Mouse (Mus musculus): ENCODE results near the gene Ppp1r32. TPM values are rescaled to one million over a fixed set of nuclear protein-coding genes. Genes with fewer than 3 reads are reported as not detected.

Ppp1r32 gene
- total and polyA plus RNA-seq, 2 experiments: 0.09 TPM; not detected in 1

GRCm38 (mm10) chr19:10433879-10434540 is 48.7 kb downstream of the Ppp1r32 start:
- no peaks in the 10 kb centered on the region for H3K79me2 ChIP-seq (ENCODE audit: control insufficient read depth, insufficient read depth, low read length)
- 63% methylated on average over 9 of the region's 9 CpGs for WGBS
- H3K4me3 ChIP-seq (ENCODE audit: insufficient read depth, low read depth, low read length): no peak overlapping the region
- no peaks in the 10 kb centered on the region for H3K36me3 ChIP-seq (ENCODE audit: control insufficient read depth, insufficient read depth, low read length)
- H3K9ac ChIP-seq (ENCODE audit: low read depth, low read length): no peak overlapping the region
- TF ChIP-seq CTCF (IDR thresholded peaks at IDR 0.05; ENCODE audit: low read depth, low read length): no peak
- no peak for TF ChIP-seq POLR2A (IDR thresholded peaks at IDR 0.05; ENCODE audit: extremely low read depth, insufficient read depth, low read length)
- no peak for DNase-seq (ENCODE audit: extremely low read depth, low read depth, low spot score)
- no peaks in the 10 kb centered on the region for H3K4me1 ChIP-seq (ENCODE audit: control insufficient read depth, insufficient read depth, low read length)
- H3K27ac ChIP-seq (replicated peaks; ENCODE audit: insufficient read depth, low read depth, low read length): no peak overlapping the region
- no peaks in the 10 kb centered on the region for H3K27me3 ChIP-seq (ENCODE audit: control insufficient read depth, insufficient read depth, low read length)

- WGBS: 67% methylated on average over 7 of the region's 7 CpGs
- TF ChIP-seq POLR2A (IDR thresholded peaks at IDR 0.05; ENCODE audit: extremely low read depth, insufficient read depth, low read length): no peak
- TF ChIP-seq CTCF (IDR thresholded peaks at IDR 0.05; ENCODE audit: low read depth, low read length): no peak
- H3K4me3 ChIP-seq (ENCODE audit: insufficient read depth, low read depth, low read length): no peak overlapping the region
- no peak overlapping the region for H3K27ac ChIP-seq (replicated peaks; ENCODE audit: insufficient read depth, low read depth, low read length)
- no peaks in the 10 kb centered on the region for H3K79me2 ChIP-seq (ENCODE audit: control insufficient read depth, insufficient read depth, low read length)
- H3K9ac ChIP-seq (ENCODE audit: low read depth, low read length): no peak overlapping the region
- H3K27me3 ChIP-seq (ENCODE audit: control insufficient read depth, insufficient read depth, low read length): no peaks in the 10 kb centered on the region
- no peaks in the 10 kb centered on the region for H3K36me3 ChIP-seq (ENCODE audit: control insufficient read depth, insufficient read depth, low read length)
- H3K4me1 ChIP-seq (ENCODE audit: control insufficient read depth, insufficient read depth, low read length): no peaks in the 10 kb centered on the region
- no peak for DNase-seq (ENCODE audit: extremely low read depth, low read depth, low spot score)
Observed at GRCm38 (mm10) chr19:10433225-10433624, 49.5 kb downstream of the Ppp1r32 start.

- WGBS: 74% methylated on average over 4 of the region's 4 CpGs
- H3K9ac ChIP-seq (ENCODE audit: low read depth, low read length): no peak overlapping the region
Observed at GRCm38 (mm10) chr19:10431841-10432240, 50.9 kb downstream of the Ppp1r32 start.

GRCm38 (mm10) chr19:10431410-10431809 is 51.3 kb downstream of the Ppp1r32 start:
- H3K79me2 ChIP-seq (ENCODE audit: control insufficient read depth, insufficient read depth, low read length): no peaks in the 10 kb centered on the region
- no peak for TF ChIP-seq CTCF (IDR thresholded peaks at IDR 0.05; ENCODE audit: low read depth, low read length)
- no peak for TF ChIP-seq POLR2A (IDR thresholded peaks at IDR 0.05; ENCODE audit: extremely low read depth, insufficient read depth, low read length)

More at GRCm38 (mm10) chr19:10431841-10432240, 50.9 kb downstream of the Ppp1r32 start:
- Histone ChIP-seq H3K27ac (replicated peaks; ENCODE audit: insufficient read depth, low read depth, low read length) (no peak overlapping the region), H3K36me3 (ENCODE audit: control insufficient read depth, insufficient read depth, low read length) (no peaks in the 10 kb centered on the region), H3K27me3 (ENCODE audit: control insufficient read depth, insufficient read depth, low read length) (no peaks in the 10 kb centered on the region), H3K4me3 (ENCODE audit: insufficient read depth, low read depth, low read length) (no peak overlapping the region), H3K4me1 (ENCODE audit: control insufficient read depth, insufficient read depth, low read length) (no peaks in the 10 kb centered on the region), H3K79me2 (ENCODE audit: control insufficient read depth, insufficient read depth, low read length) (no peaks in the 10 kb centered on the region)
- no peak for TF ChIP-seq CTCF (IDR thresholded peaks at IDR 0.05; ENCODE audit: low read depth, low read length)
- TF ChIP-seq POLR2A (IDR thresholded peaks at IDR 0.05; ENCODE audit: extremely low read depth, insufficient read depth, low read length): no peak
- DNase-seq (ENCODE audit: extremely low read depth, low read depth, low spot score): no peak

GRCm38 (mm10) chr19:10429371-10429770 is 53.4 kb downstream of the Ppp1r32 start:
- H3K27ac ChIP-seq (replicated peaks; ENCODE audit: insufficient read depth, low read depth, low read length): no peak overlapping the region
- no peak overlapping the region for H3K4me3 ChIP-seq (ENCODE audit: insufficient read depth, low read depth, low read length)
- no peaks in the 10 kb centered on the region for H3K79me2 ChIP-seq (ENCODE audit: control insufficient read depth, insufficient read depth, low read length)
- H3K36me3 ChIP-seq (ENCODE audit: control insufficient read depth, insufficient read depth, low read length): no peaks in the 10 kb centered on the region
- H3K9ac ChIP-seq (ENCODE audit: low read depth, low read length): no peak overlapping the region
- H3K4me1 ChIP-seq (ENCODE audit: control insufficient read depth, insufficient read depth, low read length): 0 out of 2 replicates have a peak, but pooled peaks cover 1% of the 10 kb centered on the region
- TF ChIP-seq POLR2A (IDR thresholded peaks at IDR 0.05; ENCODE audit: extremely low read depth, insufficient read depth, low read length): no peak
- no peak for TF ChIP-seq CTCF (IDR thresholded peaks at IDR 0.05; ENCODE audit: low read depth, low read length)
- no peak for DNase-seq (ENCODE audit: extremely low read depth, low read depth, low spot score)
- no peaks in the 10 kb centered on the region for H3K27me3 ChIP-seq (ENCODE audit: control insufficient read depth, insufficient read depth, low read length)
- WGBS: 77% methylated on average over 8 of the region's 8 CpGs

More at GRCm38 (mm10) chr19:10431410-10431809, 51.3 kb downstream of the Ppp1r32 start:
- no peak overlapping the region for H3K4me3 ChIP-seq (ENCODE audit: insufficient read depth, low read depth, low read length)
- H3K9ac ChIP-seq (ENCODE audit: low read depth, low read length): no peak overlapping the region
- H3K27me3 ChIP-seq (ENCODE audit: control insufficient read depth, insufficient read depth, low read length): no peaks in the 10 kb centered on the region
- H3K4me1 ChIP-seq (ENCODE audit: control insufficient read depth, insufficient read depth, low read length): no peaks in the 10 kb centered on the region
- H3K36me3 ChIP-seq (ENCODE audit: control insufficient read depth, insufficient read depth, low read length): no peaks in the 10 kb centered on the region
- DNase-seq (ENCODE audit: extremely low read depth, low read depth, low spot score): no peak
- 55% methylated on average over 3 of the region's 3 CpGs for WGBS
- H3K27ac ChIP-seq (replicated peaks; ENCODE audit: insufficient read depth, low read depth, low read length): no peak overlapping the region

GRCm38 (mm10) chr19:10427431-10427830 is 55.3 kb downstream of the Ppp1r32 start:
- no peak overlapping the region for H3K9ac ChIP-seq (ENCODE audit: low read depth, low read length)
- DNase-seq (ENCODE audit: extremely low read depth, low read depth, low spot score): no peak
- H3K27me3 ChIP-seq (ENCODE audit: control insufficient read depth, insufficient read depth, low read length): peaks cover 6% of the 10 kb centered on the region
- TF ChIP-seq POLR2A (IDR thresholded peaks at IDR 0.05; ENCODE audit: extremely low read depth, insufficient read depth, low read length) (no peak), CTCF (IDR thresholded peaks at IDR 0.05; ENCODE audit: low read depth, low read length) (no peak)
- H3K79me2 ChIP-seq (ENCODE audit: control insufficient read depth, insufficient read depth, low read length): no peaks in the 10 kb centered on the region
- H3K4me3 ChIP-seq (ENCODE audit: insufficient read depth, low read depth, low read length): no peak overlapping the region
- H3K4me1 ChIP-seq (ENCODE audit: control insufficient read depth, insufficient read depth, low read length): 0 out of 2 replicates have a peak, but pooled peaks cover 1% of the 10 kb centered on the region
- no peaks in the 10 kb centered on the region for H3K36me3 ChIP-seq (ENCODE audit: control insufficient read depth, insufficient read depth, low read length)
- no peak overlapping the region for H3K27ac ChIP-seq (replicated peaks; ENCODE audit: insufficient read depth, low read depth, low read length)
- 82% methylated on average over 9 of the region's 9 CpGs for WGBS

All from liver, adult 2 months (tissue).